Mouse (Mus musculus) heart, postnatal 0 days (tissue): ENCODE data around the gene Vgf.

Experiments
- CTCF ChIP-seq: IDR thresholded peaks from 2 replicates; pipeline ENCODE4 v1.5.1; 2016; ENCODE audit warnings: antibody characterized with exemption, control low read depth, low read depth
- EP300 ChIP-seq: IDR thresholded peaks from 2 replicates; pipeline ENCODE4 v1.6.1; 2016; ENCODE audit warnings: antibody characterized with exemption, low read depth

GRCm38 (mm10) chr5:137012401-137012950 lies 13.7 kb upstream of the Vgf start:
- no peak for TF ChIP-seq CTCF
- no peak for TF ChIP-seq EP300
